Mouse (Mus musculus) liver, adult 2 months (tissue): ENCODE data around the gene Mark1.

Experiments
- CTCF ChIP-seq: fragments of 200-500 bp; IDR thresholded peaks from 2 replicates; pipeline ENCODE4 v1.5.1; 2011; ENCODE audit warnings: low read depth, low read length, control low read depth
- POLR2A ChIP-seq: fragments of 200-500 bp; IDR thresholded peaks from 2 replicates; pipeline ENCODE4 v1.6.1; 2011; ENCODE audit warnings: low read length, control low read depth; ENCODE audit not compliant: insufficient read depth; ENCODE audit errors: extremely low read depth

DNA sequence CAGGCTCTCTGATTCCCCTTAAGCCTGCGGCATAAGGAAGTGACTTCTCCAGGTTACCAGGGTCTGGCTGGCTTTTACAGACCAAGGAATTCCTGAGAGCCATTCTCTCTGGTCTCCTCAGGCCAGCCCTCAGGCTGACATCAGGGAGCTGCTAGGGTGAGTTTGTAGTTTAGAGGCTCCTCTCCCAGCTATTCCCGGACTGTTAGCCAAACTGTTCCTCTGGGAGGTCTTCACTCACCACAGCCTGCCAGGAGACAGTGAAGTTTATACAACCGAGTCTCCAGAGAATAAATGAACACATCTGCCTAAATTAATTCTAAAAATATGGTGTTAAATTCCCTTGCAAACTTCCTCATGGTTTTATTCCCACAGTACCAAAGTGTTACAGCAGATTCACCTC lies 15.6 kb downstream of the Mark1 start:
- TF ChIP-seq CTCF: no peak
- no peak for TF ChIP-seq POLR2A
